Mouse (Mus musculus) layer of hippocampus, postnatal 36 days (tissue): ENCODE measurements around the gene Ap2s1. TPM values are rescaled to one million over a fixed set of nuclear protein-coding genes. Genes with fewer than 3 reads are reported as not detected.

Source experiments
- DNase-seq, 2 experiments: peaks; one replicate each; pipeline ENCODE4 v3.0.0; 2022
- total RNA-seq, 2 experiments: library from RNA; stranded (reverse); gene quantifications; 2 replicates each; pipeline ENCODE4 v1.2.3; 2021

Ap2s1 gene
- total RNA-seq, 2 experiments from 2014 or later, result 257 to 299 TPM

GRCm38 (mm10) chr7:16755362-16756017 is 17.3 kb downstream of the Ap2s1 start:
- no peak for DNase-seq

- DNase-seq, result no peak
Observed at GRCm38 (mm10) chr7:16758872-16759574, 20.8 kb downstream of the Ap2s1 start.

- no peak for DNase-seq
Observed at GRCm38 (mm10) chr7:16760292-16760691, 22.1 kb downstream of the Ap2s1 start.

- DNase-seq, result no peak
Observed at GRCm38 (mm10) chr7:16761005-16761481, 22.8 kb downstream of the Ap2s1 start.

- DNase-seq, result no peak
Observed at GRCm38 (mm10) chr7:16761630-16762029, 23.4 kb downstream of the Ap2s1 start.

- DNase-seq, result no peak
Observed at GRCm38 (mm10) chr7:16763463-16764218, 25.4 kb downstream of the Ap2s1 start.

- no peak for DNase-seq
Observed at GRCm38 (mm10) chr7:16766443-16766842, 28.2 kb downstream of the Ap2s1 start.

- DNase-seq, result no peak
Observed at GRCm38 (mm10) chr7:16775888-16776287, 37.7 kb downstream of the Ap2s1 start.

- DNase-seq, result no peak
Observed at GRCm38 (mm10) chr7:16780076-16780475, 41.9 kb downstream of the Ap2s1 start.

- peak; percentile 59 to 61 for DNase-seq
Observed at GRCm38 (mm10) chr7:16780825-16781554, 42.8 kb downstream of the Ap2s1 start, which contains the start of gene Slc1a5. Gene Slc1a5, plus strand, starts transcription at chr7:16781340.

- no peak for DNase-seq
Observed at GRCm38 (mm10) chr7:16781555-16781815, 43.3 kb downstream of the Ap2s1 start.

GRCm38 (mm10) chr7:16781816-16782554 is 43.8 kb downstream of the Ap2s1 start:
- DNase-seq, result no peak

GRCm38 (mm10) chr7:16782555-16783125 is 44.4 kb downstream of the Ap2s1 start:
- DNase-seq, result no peak

- no peak for DNase-seq
Observed at GRCm38 (mm10) chr7:16783224-16783688, 45.0 kb downstream of the Ap2s1 start.

- DNase-seq, result no peak
Observed at GRCm38 (mm10) chr7:16783758-16784415, 45.7 kb downstream of the Ap2s1 start.

GRCm38 (mm10) chr7:16784498-16784976 is 46.3 kb downstream of the Ap2s1 start:
- no peak for DNase-seq

- no peak for DNase-seq
Observed at GRCm38 (mm10) chr7:16785541-16786083, 47.4 kb downstream of the Ap2s1 start.

GRCm38 (mm10) chr7:16792316-16792715 is 54.1 kb downstream of the Ap2s1 start:
- DNase-seq, result no peak

- no peak for DNase-seq
Observed at GRCm38 (mm10) chr7:16793010-16793725, 55.0 kb downstream of the Ap2s1 start.

- no peak for DNase-seq
Observed at GRCm38 (mm10) chr7:16794886-16795285, 56.7 kb downstream of the Ap2s1 start.
